Mouse (Mus musculus): ENCODE results near the gene Wasf3.
"Not testable (repeated sequence)": the region's sequence is repeated elsewhere in the genome, so short reads cannot be mapped to it uniquely, and the experiment has no call there.

Gene Wasf3

GRCm38 (mm10) chr5:146398386-146399115 lies 13.8 kb downstream of the Wasf3 start:
- no peak for DNase-seq (ENCODE audit: extremely low read depth, low read depth, low spot score)

- not testable (repeated sequence) for DNase-seq (ENCODE audit: extremely low read depth, low read depth, low spot score)
These were observed 16.2 kb downstream of the Wasf3 start for GRCm38 (mm10) chr5:146401012-146401411.

- no peak for DNase-seq (ENCODE audit: extremely low read depth, low read depth, low spot score)
These were observed 17.5 kb downstream of the Wasf3 start for GRCm38 (mm10) chr5:146402311-146402710.

- no peak for DNase-seq (ENCODE audit: extremely low read depth, low read depth, low spot score)
These were observed 19.1 kb downstream of the Wasf3 start for GRCm38 (mm10) chr5:146403923-146404322.

- DNase-seq (ENCODE audit: extremely low read depth, low read depth, low spot score), result no peak
These were observed 21.3 kb downstream of the Wasf3 start for GRCm38 (mm10) chr5:146406133-146406532.

GRCm38 (mm10) chr5:146407791-146408190 lies 23.0 kb downstream of the Wasf3 start:
- DNase-seq (ENCODE audit: extremely low read depth, low read depth, low spot score), result no peak

- no peak for DNase-seq (ENCODE audit: extremely low read depth, low read depth, low spot score)
These were observed 23.8 kb downstream of the Wasf3 start for GRCm38 (mm10) chr5:146408604-146409003.

GRCm38 (mm10) chr5:146410821-146411220 lies 26.0 kb downstream of the Wasf3 start:
- no peak for DNase-seq (ENCODE audit: extremely low read depth, low read depth, low spot score)

GRCm38 (mm10) chr5:146412743-146413430 lies 28.1 kb downstream of the Wasf3 start:
- no peak for DNase-seq (ENCODE audit: extremely low read depth, low read depth, low spot score)

GRCm38 (mm10) chr5:146414611-146415010 lies 29.8 kb downstream of the Wasf3 start:
- no peak for DNase-seq (ENCODE audit: extremely low read depth, low read depth, low spot score)

- no peak for DNase-seq (ENCODE audit: extremely low read depth, low read depth, low spot score)
These were observed 30.4 kb downstream of the Wasf3 start for GRCm38 (mm10) chr5:146415218-146415617.

- no peak for DNase-seq (ENCODE audit: extremely low read depth, low read depth, low spot score)
These were observed 31.7 kb downstream of the Wasf3 start for GRCm38 (mm10) chr5:146416331-146417110.

GRCm38 (mm10) chr5:146418092-146418491 lies 33.3 kb downstream of the Wasf3 start:
- DNase-seq (ENCODE audit: extremely low read depth, low read depth, low spot score), result no peak

- no peak for DNase-seq (ENCODE audit: extremely low read depth, low read depth, low spot score)
These were observed 35.3 kb downstream of the Wasf3 start for GRCm38 (mm10) chr5:146420081-146420480.

- no peak for DNase-seq (ENCODE audit: extremely low read depth, low read depth, low spot score)
These were observed 40.0 kb downstream of the Wasf3 start for GRCm38 (mm10) chr5:146424711-146425326.

- DNase-seq (ENCODE audit: extremely low read depth, low read depth, low spot score), result no peak
These were observed 40.9 kb downstream of the Wasf3 start for GRCm38 (mm10) chr5:146425656-146426055.

- no peak for DNase-seq (ENCODE audit: extremely low read depth, low read depth, low spot score)
These were observed 43.3 kb downstream of the Wasf3 start for GRCm38 (mm10) chr5:146428109-146428508.

GRCm38 (mm10) chr5:146431821-146432220 lies 47.0 kb downstream of the Wasf3 start:
- DNase-seq (ENCODE audit: extremely low read depth, low read depth, low spot score), result no peak

GRCm38 (mm10) chr5:146432476-146432875 lies 47.7 kb downstream of the Wasf3 start:
- no peak for DNase-seq (ENCODE audit: extremely low read depth, low read depth, low spot score)

GRCm38 (mm10) chr5:146435316-146435715 lies 50.5 kb downstream of the Wasf3 start:
- no peak for DNase-seq (ENCODE audit: extremely low read depth, low read depth, low spot score)

- no peak for DNase-seq (ENCODE audit: extremely low read depth, low read depth, low spot score)
These were observed 52.0 kb downstream of the Wasf3 start for GRCm38 (mm10) chr5:146436796-146437195.

Data from fat pad, adult 2 months (tissue).